Mouse (Mus musculus): Measurements from ENCODE around the gene Cldn13. TPM values are rescaled to one million over a fixed set of nuclear protein-coding genes. Genes with fewer than 3 reads are reported as not detected.

Gene Cldn13
- total and polyA plus RNA-seq, 3 experiments = 1.9 to 41.2 TPM; not detected in 1

DNA sequence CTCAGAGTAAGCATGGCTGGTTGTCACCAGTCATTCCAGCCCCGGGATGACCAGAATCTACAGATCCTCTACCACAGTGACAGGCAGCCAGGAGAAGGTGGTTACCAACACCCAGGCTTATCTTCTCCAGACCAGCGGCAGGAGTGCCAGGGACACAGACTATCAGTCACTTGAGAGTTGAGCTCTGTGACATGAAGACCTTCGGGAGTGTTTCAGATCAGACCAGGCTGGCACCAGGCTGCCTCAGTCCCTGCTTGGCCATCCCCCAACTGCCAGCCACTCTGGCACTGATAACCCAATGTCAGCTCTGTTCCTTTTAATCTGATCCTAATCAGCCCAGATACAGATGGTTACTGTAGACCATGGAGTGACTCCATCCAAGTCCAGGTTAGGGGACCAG, 3.8 kb upstream of the Cldn13 start:
- Histone ChIP-seq H3K27me3 (ENCODE audit: insufficient read depth, low read length) (no peaks in the 10 kb centered on the region; the same call in 1 of the 2 replicates), H3K4me1 (ENCODE audit: insufficient read depth, low read depth, low read length) (peaks cover 62% of the 10 kb centered on the region), H3K36me3 (replicated peaks) (no peaks in the 10 kb centered on the region), H3K4me3 (ENCODE audit: low read depth, low read length) (no peak overlapping the region; the same call in 1 of the 2 replicates), H3K9me3 (replicated peaks) (peaks cover 4% of the 10 kb centered on the region)
- TF ChIP-seq GATA1 (IDR thresholded peaks at IDR 0.05; ENCODE audit: borderline replicate concordance, low read length) (no peak), TAL1 (conservative IDR thresholded peaks at IDR 0.05; ENCODE audit: low read depth, low read length) (peak; percentile 54; the same call in 1 of the 2 replicates)
- DNase-seq (ENCODE audit: low spot score) (no peak), ATAC-seq (ENCODE audit: extremely low read depth, insufficient number of reproducible peaks, low FRiP score, poor library complexity, severe bottlenecking) (peak; percentile 42)

DNA sequence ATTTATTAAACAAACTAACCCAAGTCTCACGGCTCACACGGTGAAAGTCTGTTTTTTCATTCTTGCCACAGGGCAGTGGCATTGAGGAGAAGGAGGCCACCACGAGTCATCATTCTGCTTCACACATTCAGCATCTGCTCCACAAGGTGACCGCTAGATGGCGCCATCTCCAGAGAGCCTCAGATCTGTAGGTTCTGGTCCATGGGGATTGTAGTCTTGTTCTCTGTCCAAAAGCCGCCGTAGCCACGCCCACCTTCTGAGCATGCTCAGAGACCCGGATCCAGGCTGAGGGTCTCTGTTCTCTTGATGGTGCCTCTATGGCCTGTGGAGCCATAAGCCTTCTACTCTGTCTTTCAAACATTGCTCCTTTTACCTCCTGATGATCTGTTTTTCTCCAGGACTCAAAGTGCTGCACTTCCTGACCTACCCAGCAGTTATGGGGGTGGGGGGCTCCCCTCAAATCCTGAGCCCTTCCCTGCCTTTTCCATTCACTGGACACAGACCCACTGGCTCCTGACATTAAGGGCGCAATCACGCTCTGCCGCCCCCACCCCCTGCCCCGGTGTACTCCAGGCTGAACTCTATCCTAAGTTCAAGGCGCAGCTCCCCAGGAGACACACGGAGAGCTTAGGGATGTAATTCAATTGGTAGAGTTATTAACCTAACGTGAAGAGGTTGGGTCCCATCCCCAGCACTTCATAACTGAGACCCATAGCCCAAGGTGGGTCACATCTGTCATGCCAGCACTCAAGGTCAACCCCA, 2.9 kb upstream of the Cldn13 start:
- no peaks in the 10 kb centered on the region; the same call in 1 of the 2 replicates for H3K27me3 ChIP-seq (ENCODE audit: insufficient read depth, low read length)
- peaks cover 4% of the 10 kb centered on the region for H3K9me3 ChIP-seq (replicated peaks)
- DNase-seq (ENCODE audit: low spot score) = no peak
- TF ChIP-seq CTCF (IDR thresholded peaks at IDR 0.05; ENCODE audit: low read depth, low read length) (peak; percentile 74), POLR2AphosphoS5 (IDR thresholded peaks at IDR 0.05; ENCODE audit: insufficient replicate concordance, low read depth, low read length) (no peak), GATA2 (IDR thresholded peaks at IDR 0.05; ENCODE audit: borderline replicate concordance, low read depth, low read length) (no peak), TAL1 (conservative IDR thresholded peaks at IDR 0.05; ENCODE audit: low read depth, low read length) (no peak), GATA1 (IDR thresholded peaks at IDR 0.05; ENCODE audit: borderline replicate concordance, low read length) (no peak)
- no peak for ATAC-seq (ENCODE audit: extremely low read depth, insufficient number of reproducible peaks, low FRiP score, poor library complexity, severe bottlenecking)
- no peak overlapping the region for H3K4me3 ChIP-seq (ENCODE audit: low read depth, low read length)
- peaks cover 71% of the 10 kb centered on the region for H3K4me1 ChIP-seq (ENCODE audit: insufficient read depth, low read depth, low read length)
- H3K36me3 ChIP-seq (replicated peaks) = no peaks in the 10 kb centered on the region

DNA sequence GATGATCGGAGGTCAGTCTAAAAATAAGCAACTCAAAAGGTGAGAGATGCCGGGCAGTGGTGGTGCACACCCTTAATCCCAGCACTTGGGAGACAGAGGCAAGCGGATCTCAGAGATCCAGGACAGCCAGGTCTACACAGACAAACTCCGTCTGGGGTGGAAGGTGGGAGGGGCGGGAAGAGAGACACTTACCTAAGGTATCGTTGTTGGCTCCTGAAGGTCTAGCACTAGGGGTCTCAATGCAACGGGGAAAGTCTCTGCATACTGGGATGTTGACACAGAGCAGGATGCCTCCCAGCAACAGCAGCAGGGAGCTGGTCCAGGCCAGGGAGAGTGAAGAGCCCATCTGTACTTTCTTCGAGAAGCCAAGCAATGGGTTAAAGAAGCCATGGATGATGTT, 816 bp downstream of the Cldn13 start:
- no peaks in the 10 kb centered on the region; the same call in 1 of the 2 replicates for H3K27me3 ChIP-seq (ENCODE audit: insufficient read depth, low read length)
- TF ChIP-seq GATA2 (IDR thresholded peaks at IDR 0.05; ENCODE audit: borderline replicate concordance, low read depth, low read length) = no peak
- TF ChIP-seq POLR2AphosphoS5 (IDR thresholded peaks at IDR 0.05; ENCODE audit: insufficient replicate concordance, low read depth, low read length) = no peak
- TF ChIP-seq CTCF (IDR thresholded peaks at IDR 0.05; ENCODE audit: low read depth, low read length) = no peak
- no peak for TF ChIP-seq TAL1 (conservative IDR thresholded peaks at IDR 0.05; ENCODE audit: low read depth, low read length)
- TF ChIP-seq GATA1 (IDR thresholded peaks at IDR 0.05; ENCODE audit: borderline replicate concordance, low read length) = no peak
- ATAC-seq (ENCODE audit: extremely low read depth, insufficient number of reproducible peaks, low FRiP score, poor library complexity, severe bottlenecking) = no peak
- no peak for DNase-seq (ENCODE audit: low spot score)
- peaks cover 4% of the 10 kb centered on the region for H3K9me3 ChIP-seq (replicated peaks)
- H3K4me1 ChIP-seq (ENCODE audit: insufficient read depth, low read depth, low read length) = peaks cover 53% of the 10 kb centered on the region
- H3K36me3 ChIP-seq (replicated peaks) = no peaks in the 10 kb centered on the region
- peak overlapping the region; percentile 59; the same call in 1 of the 2 replicates for H3K4me3 ChIP-seq (ENCODE audit: low read depth, low read length)

DNA sequence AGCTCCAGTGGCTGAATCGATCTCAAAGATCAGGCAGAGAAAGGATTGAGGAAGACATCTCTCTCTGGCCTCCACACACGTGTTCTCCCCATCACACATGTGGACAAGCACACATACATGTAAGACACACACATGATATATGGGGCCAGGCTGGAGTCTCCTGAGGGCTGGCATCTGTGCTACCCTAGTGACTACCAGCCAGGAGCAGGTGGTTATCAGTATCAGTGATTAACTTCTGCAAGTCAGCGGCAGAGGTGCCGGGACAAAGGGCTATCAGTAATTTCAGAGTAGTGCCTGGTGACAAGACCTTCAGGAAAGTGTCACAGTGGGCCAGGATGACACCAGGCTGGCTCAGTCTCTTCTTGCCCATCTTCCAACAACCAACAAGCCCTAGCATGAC, 1.6 kb downstream of the Cldn13 start:
- Histone ChIP-seq H3K9me3 (replicated peaks) (peaks cover 4% of the 10 kb centered on the region), H3K27me3 (ENCODE audit: insufficient read depth, low read length) (no peaks in the 10 kb centered on the region; the same call in 1 of the 2 replicates), H3K36me3 (replicated peaks) (no peaks in the 10 kb centered on the region), H3K4me1 (ENCODE audit: insufficient read depth, low read depth, low read length) (peaks cover 46% of the 10 kb centered on the region), H3K4me3 (ENCODE audit: low read depth, low read length) (peak overlapping the region; percentile 55)
- ATAC-seq (ENCODE audit: extremely low read depth, insufficient number of reproducible peaks, low FRiP score, poor library complexity, severe bottlenecking) = peak; percentile 69
- TF ChIP-seq TAL1 (conservative IDR thresholded peaks at IDR 0.05; ENCODE audit: low read depth, low read length) (peak; percentile 86), GATA1 (IDR thresholded peaks at IDR 0.05; ENCODE audit: borderline replicate concordance, low read length) (no peak), GATA2 (IDR thresholded peaks at IDR 0.05; ENCODE audit: borderline replicate concordance, low read depth, low read length) (no peak), POLR2AphosphoS5 (IDR thresholded peaks at IDR 0.05; ENCODE audit: insufficient replicate concordance, low read depth, low read length) (no peak), CTCF (IDR thresholded peaks at IDR 0.05; ENCODE audit: low read depth, low read length) (no peak)
- peak; percentile 50 for DNase-seq (ENCODE audit: low spot score)

- Histone ChIP-seq H3K4me1 (ENCODE audit: insufficient read depth, low read depth, low read length) (peaks cover 42% of the 10 kb centered on the region), H3K36me3 (replicated peaks) (no peaks in the 10 kb centered on the region), H3K9me3 (replicated peaks) (peaks cover 4% of the 10 kb centered on the region), H3K27me3 (ENCODE audit: insufficient read depth, low read length) (no peaks in the 10 kb centered on the region; the same call in 1 of the 2 replicates), H3K4me3 (ENCODE audit: low read depth, low read length) (peak overlapping the region; percentile 55)
- no peak for ATAC-seq (ENCODE audit: extremely low read depth, insufficient number of reproducible peaks, low FRiP score, poor library complexity, severe bottlenecking)
- no peak for TF ChIP-seq GATA1 (IDR thresholded peaks at IDR 0.05; ENCODE audit: borderline replicate concordance, low read length)
- TF ChIP-seq TAL1 (conservative IDR thresholded peaks at IDR 0.05; ENCODE audit: low read depth, low read length) = no peak
- DNase-seq (ENCODE audit: low spot score) = no peak
Measured at GRCm38 (mm10) chr5:134913352-134913751, 2.0 kb downstream of the Cldn13 start.

DNA sequence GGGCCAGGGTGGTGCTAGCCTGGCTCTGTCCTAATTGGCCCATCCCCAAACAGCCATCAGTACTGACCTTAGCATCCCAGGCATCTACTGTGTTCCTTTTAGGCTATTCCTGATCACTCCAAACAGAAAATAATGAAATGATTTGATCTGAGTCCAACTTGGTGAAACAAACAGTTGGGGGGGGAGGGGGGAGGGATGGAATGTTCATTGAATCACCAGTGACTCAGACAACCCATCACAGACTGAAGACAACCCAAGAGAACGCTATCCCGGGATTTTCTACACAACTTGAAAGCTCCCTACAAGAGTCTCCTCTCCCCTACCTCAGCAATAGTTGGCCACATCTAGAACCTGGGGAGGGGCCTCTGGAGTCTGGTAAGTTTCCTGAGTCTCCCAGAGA, 3.4 kb downstream of the Cldn13 start:
- Histone ChIP-seq H3K4me3 (ENCODE audit: low read depth, low read length) (no peak overlapping the region), H3K4me1 (ENCODE audit: insufficient read depth, low read depth, low read length) (peaks cover 45% of the 10 kb centered on the region), H3K9me3 (replicated peaks) (no peaks in the 10 kb centered on the region), H3K27me3 (ENCODE audit: insufficient read depth, low read length) (no peaks in the 10 kb centered on the region; the same call in 1 of the 2 replicates), H3K36me3 (replicated peaks) (no peaks in the 10 kb centered on the region)
- DNase-seq (ENCODE audit: low spot score) = no peak
- ATAC-seq (ENCODE audit: extremely low read depth, insufficient number of reproducible peaks, low FRiP score, poor library complexity, severe bottlenecking) = no peak
- TF ChIP-seq GATA1 (IDR thresholded peaks at IDR 0.05; ENCODE audit: borderline replicate concordance, low read length) (no peak), TAL1 (conservative IDR thresholded peaks at IDR 0.05; ENCODE audit: low read depth, low read length) (no peak), CTCF (IDR thresholded peaks at IDR 0.05; ENCODE audit: low read depth, low read length) (no peak), POLR2AphosphoS5 (IDR thresholded peaks at IDR 0.05; ENCODE audit: insufficient replicate concordance, low read depth, low read length) (no peak), GATA2 (IDR thresholded peaks at IDR 0.05; ENCODE audit: borderline replicate concordance, low read depth, low read length) (no peak)

All from G1E (cell line).